Mouse (Mus musculus): ENCODE measurements around the gene Cer1. TPM values are rescaled to one million over a fixed set of nuclear protein-coding genes. Genes with fewer than 3 reads are reported as not detected.

Cer1 gene
- polyA plus RNA-seq, 2 experiments, result not detected

- Histone ChIP-seq H3K27me3 (ENCODE audit: control insufficient read depth, insufficient read depth, low read length) (no peaks in the 10 kb centered on the region), H3K36me3 (replicated peaks; ENCODE audit: control insufficient read depth, insufficient read depth, low read depth) (no peaks in the 10 kb centered on the region), H3K4me2 (ENCODE audit: low read depth) (no peak overlapping the region), H3K4me1 (replicated peaks; ENCODE audit: control insufficient read depth in 2 of 2, insufficient read depth in 2 of 2, low read length in 1 of 2) (peaks cover 0 to 4% of the 10 kb centered on the region in 2 experiments; a peak in 2 of 4 replicates), H3K9ac (replicated peaks) (no peak overlapping the region), H3K27ac (no peak overlapping the region), H3K9me3 (ENCODE audit: control insufficient read depth, low read length) (no peaks in the 10 kb centered on the region), H3K4me3 (ENCODE audit: insufficient read depth in 1 of 2, low read depth in 2 of 2, low read length in 2 of 2) (no peak overlapping the region)
- ATAC-seq (ENCODE audit: insufficient read depth) (no peak), DNase-seq (ENCODE audit: low read depth in 3 of 3, low spot score in 3 of 3) (no peak)
- WGBS (ENCODE audit: insufficient replicate concordance), result 64% methylated on average over 2 of the region's 2 CpGs
- no peak for TF ChIP-seq CTCF (IDR thresholded peaks at IDR 0.05; ENCODE audit: low read depth)
- no peak for TF ChIP-seq EP300 (IDR thresholded peaks at IDR 0.05; ENCODE audit: low read depth)
Observed at GRCm38 (mm10) chr4:82861451-82861850, 23.5 kb downstream of the Cer1 start.

GRCm38 (mm10) chr4:82860566-82860965, 24.4 kb downstream of the Cer1 start:
- no peak overlapping the region for H3K4me2 ChIP-seq (ENCODE audit: low read depth)
- H3K4me3 ChIP-seq (ENCODE audit: insufficient read depth in 1 of 2, low read depth in 2 of 2, low read length in 2 of 2), result no peak overlapping the region
- 63% methylated on average over 3 of the region's 3 CpGs for WGBS (ENCODE audit: insufficient replicate concordance)
- H3K9me3 ChIP-seq (ENCODE audit: control insufficient read depth, low read length), result no peaks in the 10 kb centered on the region
- no peaks in the 10 kb centered on the region for H3K27me3 ChIP-seq (ENCODE audit: control insufficient read depth, insufficient read depth, low read length)
- H3K4me1 ChIP-seq (replicated peaks; ENCODE audit: control insufficient read depth in 2 of 2, insufficient read depth in 2 of 2, low read length in 1 of 2), result peaks cover 0 to 4% of the 10 kb centered on the region in 2 experiments; a peak in 2 of 4 replicates
- DNase-seq (ENCODE audit: low read depth in 3 of 3, low spot score in 3 of 3) (no peak), ATAC-seq (ENCODE audit: insufficient read depth) (no peak)
- no peak overlapping the region for H3K9ac ChIP-seq (replicated peaks)
- H3K36me3 ChIP-seq (replicated peaks; ENCODE audit: control insufficient read depth, insufficient read depth, low read depth), result no peaks in the 10 kb centered on the region
- no peak overlapping the region for H3K27ac ChIP-seq
- TF ChIP-seq CTCF (IDR thresholded peaks at IDR 0.05; ENCODE audit: low read depth), result no peak
- TF ChIP-seq EP300 (IDR thresholded peaks at IDR 0.05; ENCODE audit: low read depth), result no peak

- H3K9ac ChIP-seq (replicated peaks), result peak within 1 kb of the TSS; percentile 64
- no peak within 1 kb of the TSS for H3K27ac ChIP-seq
- TF ChIP-seq CTCF (IDR thresholded peaks at IDR 0.05; ENCODE audit: low read depth) (no peak), EP300 (IDR thresholded peaks at IDR 0.05; ENCODE audit: low read depth) (no peak)
- ATAC-seq (ENCODE audit: insufficient read depth), result peak; percentile 84
- 1% methylated on average over 82 of the region's 82 CpGs for WGBS (ENCODE audit: insufficient replicate concordance)
- peak within 1 kb of the TSS; percentile 65 to 72 for H3K4me3 ChIP-seq (ENCODE audit: insufficient read depth in 1 of 2, low read depth in 2 of 2, low read length in 2 of 2)
- peak in 1 of 3 experiments; percentile 12 for DNase-seq (ENCODE audit: low read depth in 3 of 3, low spot score in 3 of 3)
- no peaks in the 10 kb centered on the region for H3K36me3 ChIP-seq (replicated peaks; ENCODE audit: control insufficient read depth, insufficient read depth, low read depth)
- peaks cover 0 to 4% of the 10 kb centered on the region in 2 experiments; a peak in 2 of 4 replicates for H3K4me1 ChIP-seq (replicated peaks; ENCODE audit: control insufficient read depth in 2 of 2, insufficient read depth in 2 of 2, low read length in 1 of 2)
- H3K4me2 ChIP-seq (ENCODE audit: low read depth), result peak within 1 kb of the TSS; percentile 75
- no peaks in the 10 kb centered on the region for H3K27me3 ChIP-seq (ENCODE audit: control insufficient read depth, insufficient read depth, low read length)
- no peaks in the 10 kb centered on the region for H3K9me3 ChIP-seq (ENCODE audit: control insufficient read depth, low read length)
Observed at GRCm38 (mm10) chr4:82859131-82860125, 25.5 kb downstream of the Cer1 start, which contains the start of gene Zdhhc21. Gene Zdhhc21, minus strand, starts transcription at chr4:82859958.

GRCm38 (mm10) chr4:82858431-82859010, 26.4 kb downstream of the Cer1 start:
- WGBS (ENCODE audit: insufficient replicate concordance), result 16% methylated on average over 4 of the region's 4 CpGs
- H3K9me3 ChIP-seq (ENCODE audit: control insufficient read depth, low read length), result no peaks in the 10 kb centered on the region
- peaks cover 0 to 4% of the 10 kb centered on the region in 2 experiments; a peak in 2 of 4 replicates for H3K4me1 ChIP-seq (replicated peaks; ENCODE audit: control insufficient read depth in 2 of 2, insufficient read depth in 2 of 2, low read length in 1 of 2)
- peak overlapping the region; percentile 64 for H3K9ac ChIP-seq (replicated peaks)
- no peak for ATAC-seq (ENCODE audit: insufficient read depth)
- peak overlapping the region; percentile 75 for H3K4me2 ChIP-seq (ENCODE audit: low read depth)
- no peak for TF ChIP-seq EP300 (IDR thresholded peaks at IDR 0.05; ENCODE audit: low read depth)
- no peak for DNase-seq (ENCODE audit: low read depth in 3 of 3, low spot score in 3 of 3)
- H3K4me3 ChIP-seq (ENCODE audit: insufficient read depth in 1 of 2, low read depth in 2 of 2, low read length in 2 of 2), result peak overlapping the region; percentile 65 to 72
- no peaks in the 10 kb centered on the region for H3K27me3 ChIP-seq (ENCODE audit: control insufficient read depth, insufficient read depth, low read length)
- H3K27ac ChIP-seq, result no peak overlapping the region
- no peaks in the 10 kb centered on the region for H3K36me3 ChIP-seq (replicated peaks; ENCODE audit: control insufficient read depth, insufficient read depth, low read depth)

- Histone ChIP-seq H3K36me3 (replicated peaks; ENCODE audit: control insufficient read depth, insufficient read depth, low read depth) (no peaks in the 10 kb centered on the region), H3K27ac (no peak overlapping the region), H3K9me3 (ENCODE audit: control insufficient read depth, low read length) (no peaks in the 10 kb centered on the region), H3K4me3 (ENCODE audit: insufficient read depth in 1 of 2, low read depth in 2 of 2, low read length in 2 of 2) (no peak overlapping the region), H3K4me1 (replicated peaks; ENCODE audit: control insufficient read depth in 2 of 2, insufficient read depth in 2 of 2, low read length in 1 of 2) (peaks cover 0 to 4% of the 10 kb centered on the region in 2 experiments; a peak in 2 of 4 replicates), H3K9ac (replicated peaks) (no peak overlapping the region), H3K27me3 (ENCODE audit: control insufficient read depth, insufficient read depth, low read length) (no peaks in the 10 kb centered on the region), H3K4me2 (ENCODE audit: low read depth) (no peak overlapping the region)
- WGBS (ENCODE audit: insufficient replicate concordance), result 42% methylated on average over 3 of the region's 3 CpGs
- TF ChIP-seq CTCF (IDR thresholded peaks at IDR 0.05; ENCODE audit: low read depth) (no peak), EP300 (IDR thresholded peaks at IDR 0.05; ENCODE audit: low read depth) (no peak)
- DNase-seq (ENCODE audit: low read depth in 3 of 3, low spot score in 3 of 3) (no peak), ATAC-seq (ENCODE audit: insufficient read depth) (no peak)
Observed at GRCm38 (mm10) chr4:82856986-82857385, 28.0 kb downstream of the Cer1 start.

All from liver, embryonic 14.5 days (tissue).